Mouse (Mus musculus) lung, postnatal 4 days (tissue): ENCODE measurements around the gene Gm3238.
"Not testable (repeated sequence)": the region's sequence is repeated elsewhere in the genome, so short reads cannot be mapped to it uniquely, and the experiment has no call there.

Source experiments
- DNase-seq, 2 experiments: peaks; one replicate each; pipeline ENCODE4 v3.0.0; 2021

Gene Gm3238

DNA sequence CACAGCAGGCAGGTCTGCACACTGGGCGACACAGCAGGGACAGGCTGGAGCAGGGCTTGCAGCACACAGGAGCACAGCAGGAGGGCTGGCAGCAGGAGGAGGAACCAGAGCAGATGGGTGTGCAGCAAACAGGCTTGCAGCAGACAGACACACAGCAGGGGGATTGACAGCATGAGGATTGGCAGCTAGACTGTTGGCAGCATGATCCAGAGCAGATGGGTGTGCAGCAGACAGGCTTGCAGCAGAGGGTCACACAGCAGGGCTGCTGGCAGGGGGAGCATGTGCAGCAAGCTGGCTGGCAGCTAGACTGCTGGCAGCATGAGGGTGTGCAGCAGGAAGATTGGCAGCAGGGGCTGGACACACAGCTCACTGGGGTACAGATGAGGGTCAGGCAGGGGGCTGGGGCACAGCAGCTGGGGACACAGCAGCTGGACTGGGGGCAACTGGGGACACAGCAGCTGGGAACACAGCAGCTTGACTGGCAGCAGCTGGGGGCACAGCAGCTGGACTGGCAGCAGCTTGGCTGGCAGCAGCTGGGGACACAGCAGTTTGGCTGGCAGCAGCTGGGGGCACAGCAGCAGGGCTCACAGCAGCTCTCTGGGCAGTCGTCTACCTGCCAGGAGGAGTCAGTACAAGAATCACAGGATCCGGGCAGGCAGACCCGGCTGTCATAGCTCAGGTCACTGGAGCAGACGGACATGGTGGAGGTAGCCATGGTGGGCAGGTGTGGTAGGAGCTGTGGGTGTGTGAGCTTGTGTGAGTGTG lies 29.0 kb downstream of the Gm3238 start, which contains the start of gene Gm18596:
Gene Gm18596, minus strand, starts transcription at position 715 of the 765 bp plus-strand sequence.
- not testable (repeated sequence) for DNase-seq

DNA sequence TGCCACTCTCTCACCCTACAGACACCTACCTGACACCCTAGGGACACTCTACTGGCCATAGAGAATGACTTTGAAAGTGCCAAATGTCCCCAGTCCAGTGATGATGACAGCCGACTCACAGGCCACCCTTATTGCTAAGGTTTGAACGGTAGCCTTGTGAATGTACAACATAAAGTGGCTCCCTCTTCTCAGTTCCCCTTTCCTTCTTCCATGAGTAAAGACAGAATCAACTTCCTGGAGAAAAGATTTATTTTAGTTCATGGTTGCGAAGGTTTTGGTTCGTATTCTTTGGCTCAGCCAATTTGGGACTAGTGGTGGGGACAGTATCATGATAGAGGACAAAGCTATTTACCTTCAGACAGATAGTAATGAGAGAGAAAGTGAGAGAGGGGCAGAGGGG lies 32.2 kb downstream of the Gm3238 start:
- DNase-seq, result no peak

DNA sequence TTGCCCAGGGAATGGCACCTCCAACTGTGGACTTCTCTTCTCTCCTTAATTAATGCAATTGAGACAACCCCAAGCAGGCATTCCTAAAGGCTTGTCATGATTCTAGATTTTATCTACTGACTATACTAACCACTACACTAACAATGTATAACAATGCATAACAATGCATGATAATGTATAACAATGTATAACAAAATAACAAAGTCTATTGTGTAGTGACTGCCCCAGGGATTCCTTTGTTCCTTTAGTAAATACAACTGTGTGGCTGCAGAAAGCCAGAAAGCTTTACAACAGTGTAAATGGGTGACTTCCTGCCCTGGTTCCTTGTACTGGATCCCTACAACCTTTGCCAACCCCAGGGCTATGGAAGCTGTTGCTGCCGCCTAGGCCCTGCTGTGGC lies 35.2 kb downstream of the Gm3238 start:
- DNase-seq, result no peak

DNA sequence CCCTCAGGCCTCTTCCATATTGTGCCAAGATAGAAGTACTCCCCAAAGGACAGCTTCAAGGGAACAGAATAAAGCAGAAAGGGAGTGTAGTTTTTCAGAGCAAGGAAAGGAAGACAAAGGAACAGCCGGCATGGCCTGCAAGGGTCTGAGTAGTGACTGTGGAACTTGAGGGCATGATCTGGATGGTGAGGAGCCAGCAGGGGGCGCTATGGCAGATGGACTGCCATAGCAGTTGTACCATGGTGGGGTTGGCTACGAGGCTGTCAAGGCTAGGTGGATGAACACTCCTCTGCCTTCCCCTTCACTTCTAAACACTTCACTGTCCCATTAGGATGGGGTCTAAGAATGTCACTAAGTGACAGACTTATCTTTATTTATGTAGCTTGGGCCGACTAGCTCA lies 41.9 kb downstream of the Gm3238 start:
- DNase-seq, result no peak

DNA sequence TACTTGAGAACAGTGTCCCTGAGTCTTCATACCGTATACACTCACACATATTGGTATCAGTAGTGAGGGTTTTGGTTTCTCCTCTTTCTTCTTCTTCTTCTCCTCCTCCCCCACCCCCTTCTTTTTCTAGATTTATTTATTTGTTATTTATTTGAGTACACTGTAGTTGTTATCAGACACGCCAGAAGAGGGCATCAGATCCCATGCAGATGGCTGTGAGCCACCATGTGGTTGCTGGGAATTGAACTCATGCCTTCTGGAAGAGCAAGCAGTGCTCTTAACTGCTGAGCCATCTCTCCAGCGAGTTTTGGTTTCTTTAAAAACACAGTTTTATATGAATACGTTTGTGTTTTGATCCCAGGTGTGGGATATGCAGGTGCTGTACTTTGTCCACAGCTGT lies 42.8 kb downstream of the Gm3238 start:
- DNase-seq, result no peak

DNA sequence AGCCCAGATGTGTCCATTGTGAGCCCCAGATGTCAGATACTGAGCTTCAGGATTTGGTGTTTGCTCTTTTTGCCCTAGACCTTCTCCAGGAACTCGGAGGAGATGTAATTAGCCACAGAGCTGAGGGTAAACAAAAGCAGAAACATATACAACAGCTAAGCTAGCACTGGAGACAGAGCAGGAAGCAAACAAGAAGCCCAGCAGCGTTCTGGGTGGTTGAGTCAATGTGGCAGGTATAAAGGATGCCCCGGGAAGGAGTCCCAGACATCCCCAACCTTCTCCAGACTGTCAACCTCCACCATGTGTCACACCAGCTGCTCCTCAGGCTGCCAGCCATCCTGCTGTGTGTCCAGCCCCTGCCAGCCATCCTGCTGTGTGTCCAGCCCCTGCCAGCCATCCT lies 44.9 kb downstream of the Gm3238 start, which contains the start of gene Gm10100:
Gene Gm10100, plus strand, starts transcription at position 301 of the 400 bp plus-strand sequence.
- DNase-seq, result no peak

DNA sequence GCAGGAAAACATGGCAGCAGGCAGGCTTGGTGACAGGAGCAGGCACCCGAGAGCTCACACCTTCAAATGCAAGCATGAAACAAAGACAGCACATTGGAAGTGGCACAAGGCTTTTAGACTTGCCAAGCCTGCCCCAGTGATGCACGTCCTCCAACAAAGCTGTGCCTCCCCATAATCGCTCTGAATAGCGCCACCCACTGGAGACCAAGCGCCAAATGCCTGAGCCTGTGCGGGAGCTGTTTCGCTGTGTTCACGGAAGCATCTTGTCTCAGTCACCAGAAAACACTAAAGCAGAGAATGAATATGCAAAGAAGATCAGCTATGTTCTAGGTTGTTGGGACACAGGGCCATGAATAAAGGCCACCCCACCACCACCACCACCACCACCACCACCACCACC lies 46.3 kb downstream of the Gm3238 start:
- no peak for DNase-seq
